Mouse (Mus musculus): ENCODE results near the gene Kif3b. TPM values are rescaled to one million over a fixed set of nuclear protein-coding genes. Genes with fewer than 3 reads are reported as not detected.

Gene Kif3b
- polyA plus RNA-seq (2015; fragmentation: Nextera tagmentation; extraction: Ambion mirVana): 2.8 and 3.9 TPM in 2 replicates

DNA sequence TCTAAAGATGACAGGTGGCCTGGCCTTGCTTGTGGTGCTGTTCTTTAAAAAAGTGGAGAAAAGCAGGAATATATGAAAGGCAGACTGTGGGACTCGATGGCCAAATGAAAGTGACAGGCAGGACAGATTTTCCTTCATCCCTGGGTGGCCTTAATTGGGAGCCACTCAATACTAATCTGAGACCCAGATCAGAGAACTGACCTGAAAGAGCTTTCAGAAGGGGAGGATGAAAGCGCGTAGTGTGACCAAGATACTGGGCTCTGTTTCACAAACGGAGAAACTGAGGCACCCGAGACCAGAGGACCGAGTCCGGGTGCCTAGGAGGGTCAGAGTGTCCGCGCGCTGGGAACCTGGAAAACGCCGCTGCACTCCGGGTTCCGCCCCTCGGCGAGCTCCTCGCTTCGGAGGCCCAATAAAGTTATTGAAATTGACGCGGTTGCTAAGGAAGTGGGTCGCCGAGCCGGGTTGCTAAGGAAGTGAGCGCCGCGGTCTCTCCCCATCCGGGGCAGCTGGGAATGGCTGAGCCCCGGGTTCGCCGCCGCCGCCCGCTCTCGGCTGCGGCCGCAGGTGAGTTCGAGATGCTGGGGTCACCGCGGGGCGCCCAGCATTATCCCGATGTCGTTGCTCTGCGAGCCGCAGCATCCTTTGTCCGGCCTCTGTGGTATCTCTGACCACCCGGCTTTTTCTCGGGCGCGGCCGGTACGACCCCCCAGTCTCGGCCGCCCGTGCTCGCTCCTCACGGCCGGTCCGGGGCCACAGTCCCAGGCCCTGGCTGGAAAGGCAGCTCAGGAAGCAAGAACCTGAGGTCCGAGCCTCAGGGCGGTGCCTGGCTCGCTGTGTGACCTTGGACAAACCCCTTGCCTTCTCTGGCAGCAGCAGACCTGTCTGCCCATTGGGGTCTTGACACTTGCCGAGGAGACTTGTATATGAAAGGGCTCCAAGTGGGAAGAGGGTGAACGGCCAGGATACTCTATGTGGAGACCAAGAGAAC is at the start of gene Kif3b:
Kif3b (plus strand) TSS at position 476 of the 991 bp plus-strand sequence.

DNA sequence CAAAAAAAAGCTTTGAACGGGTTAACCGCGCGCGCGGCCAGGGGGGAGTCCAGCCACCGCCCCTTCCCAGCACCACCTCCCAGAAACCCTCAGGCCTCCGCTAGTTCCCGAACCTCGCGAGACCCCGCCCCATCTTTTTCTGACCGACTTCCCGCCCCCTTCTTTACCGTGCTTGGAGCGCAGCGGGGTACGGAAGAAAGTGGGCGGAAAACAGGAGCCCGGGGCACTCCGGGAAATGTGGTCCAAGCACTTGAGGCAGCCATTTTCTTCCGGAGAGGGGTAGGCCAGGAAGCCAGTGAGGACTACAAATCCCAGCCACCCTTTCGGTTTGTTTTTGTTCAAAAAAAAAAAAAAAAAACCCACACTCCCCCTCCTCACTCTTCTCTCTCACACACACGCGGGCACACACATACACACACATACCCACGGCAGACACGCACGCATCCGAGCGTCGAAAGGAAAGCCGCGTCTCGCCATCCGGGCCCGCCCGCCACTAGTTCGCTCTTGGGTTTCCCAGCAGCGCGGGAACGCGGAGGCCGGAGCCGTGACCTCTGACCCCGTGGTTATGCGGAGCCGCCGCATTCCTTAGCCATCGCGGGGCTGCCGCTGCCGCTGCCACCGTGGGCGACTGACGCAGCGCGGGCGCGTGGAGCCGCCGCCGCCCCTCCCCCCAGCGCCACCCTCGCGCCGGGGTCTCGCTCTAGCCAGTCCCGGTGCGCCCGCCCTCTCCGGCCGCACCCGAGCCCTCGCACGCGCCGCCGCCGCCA is 54.4 kb downstream of the Kif3b start, which contains the start of gene Asxl1:
Asxl1 (plus strand) TSS at position 376 of the 767 bp plus-strand sequence.

Other genes with a start within 250 kb of the Kif3b start
- 2.3 and 3.1 TPM in 2 replicates for gene Ccm2l, start 225.5 kb upstream of the Kif3b start, polyA plus RNA-seq (2015; fragmentation: Nextera tagmentation; extraction: Ambion mirVana)
- gene Hck, start 182.9 kb upstream of the Kif3b start, polyA plus RNA-seq (2015; fragmentation: Nextera tagmentation; extraction: Ambion mirVana): 21.3 and 29.9 TPM in 2 replicates
- 21.3 and 28.7 TPM in 2 replicates for gene Tm9sf4, start 130.1 kb upstream of the Kif3b start, polyA plus RNA-seq (2015; fragmentation: Nextera tagmentation; extraction: Ambion mirVana)
- gene Tspyl3, start 66.0 kb upstream of the Kif3b start, polyA plus RNA-seq (2015; fragmentation: Nextera tagmentation; extraction: Ambion mirVana): 4.3 and 5.1 TPM in 2 replicates
- 11.7 and 12.3 TPM in 2 replicates for gene Plagl2, start 50.0 kb upstream of the Kif3b start, polyA plus RNA-seq (2015; fragmentation: Nextera tagmentation; extraction: Ambion mirVana)
- gene Pofut1, start 49.9 kb upstream of the Kif3b start, polyA plus RNA-seq (2015; fragmentation: Nextera tagmentation; extraction: Ambion mirVana): 5.5 TPM in 2 replicates
- 10.9 and 13.5 TPM in 2 replicates for gene Asxl1, start 54.4 kb downstream of the Kif3b start, polyA plus RNA-seq (2015; fragmentation: Nextera tagmentation; extraction: Ambion mirVana)
- gene 4930404H24Rik, start 201.4 kb downstream of the Kif3b start, polyA plus RNA-seq (2015; fragmentation: Nextera tagmentation; extraction: Ambion mirVana): not detected in 2 replicates
- gene Nol4l, start 238.6 kb downstream of the Kif3b start, polyA plus RNA-seq (2015; fragmentation: Nextera tagmentation; extraction: Ambion mirVana): 5.2 TPM in 2 replicates

Data from spleen, postnatal 0 days (tissue).